Mouse (Mus musculus) granulocyte monocyte progenitor cell, adult 5-6 weeks (primary cell): ENCODE data around the gene Cnbd2. TPM values are rescaled to one million over a fixed set of nuclear protein-coding genes. Genes with fewer than 3 reads are reported as not detected.

Source experiments
- ATAC-seq: replicated peaks from 2 replicates; pipeline ENCODE4 v1.8.0; 2016; ENCODE audit warnings: mild to moderate bottlenecking, moderate TSS enrichment, inconsistent platforms; ENCODE audit not compliant: poor library complexity, severe bottlenecking
- total RNA-seq, 2 experiments: library from RNA; stranded (forward) in 1 of 2; stranded (reverse) in 1 of 2; fragments of 200-712, 200-1000 nt in 1 of 2; fragments of >200 nt in 1 of 2; fragmentation: Nextera tagmentation in 1 of 2; gene quantifications; 2 replicates each; pipeline ENCODE4 v1.2.3; 2014 to 2017

Cnbd2 gene
- total RNA-seq (2014; fragmentation: Nextera tagmentation) (3.4 and 4.0 TPM in 2 replicates), total RNA-seq (2017) (2.6 and 6.5 TPM in 2 replicates)

GRCm38 (mm10) chr2:156312297-156312897 lies at the start of gene Cnbd2, which contains the start of gene Scand1:
Gene Cnbd2 (plus strand): TSS chr2:156312299.
Gene Scand1 (minus strand): TSS chr2:156312704.
- ATAC-seq, result peak; percentile 81

GRCm38 (mm10) chr2:156263204-156263893 lies 48.8 kb upstream of the Cnbd2 start:
- no peak for ATAC-seq

GRCm38 (mm10) chr2:156267636-156268035 lies 44.5 kb upstream of the Cnbd2 start:
- ATAC-seq, result no peak

- no peak for ATAC-seq
Measured at GRCm38 (mm10) chr2:156272553-156272952, 39.5 kb upstream of the Cnbd2 start.

GRCm38 (mm10) chr2:156278226-156279017 lies 33.7 kb upstream of the Cnbd2 start:
- peak; percentile 94 for ATAC-seq

- ATAC-seq, result no peak
Measured at GRCm38 (mm10) chr2:156281227-156281626, 30.9 kb upstream of the Cnbd2 start.

- ATAC-seq, result no peak
Measured at GRCm38 (mm10) chr2:156285161-156285560, 26.9 kb upstream of the Cnbd2 start.

- no peak for ATAC-seq
Measured at GRCm38 (mm10) chr2:156286733-156287132, 25.4 kb upstream of the Cnbd2 start.

GRCm38 (mm10) chr2:156288222-156288621 lies 23.9 kb upstream of the Cnbd2 start:
- no peak for ATAC-seq

GRCm38 (mm10) chr2:156289552-156290160 lies 22.4 kb upstream of the Cnbd2 start:
- ATAC-seq, result no peak

- ATAC-seq, result no peak
Measured at GRCm38 (mm10) chr2:156291998-156292397, 20.1 kb upstream of the Cnbd2 start.

- peak; percentile 55 for ATAC-seq
Measured at GRCm38 (mm10) chr2:156295601-156296063, 16.5 kb upstream of the Cnbd2 start.

GRCm38 (mm10) chr2:156296190-156296589 lies 15.9 kb upstream of the Cnbd2 start:
- ATAC-seq, result no peak

GRCm38 (mm10) chr2:156297653-156298052 lies 14.4 kb upstream of the Cnbd2 start:
- no peak for ATAC-seq

- no peak for ATAC-seq
Measured at GRCm38 (mm10) chr2:156298458-156298857, 13.6 kb upstream of the Cnbd2 start.

- no peak for ATAC-seq
Measured at GRCm38 (mm10) chr2:156302063-156302462, 10.0 kb upstream of the Cnbd2 start.

- no peak for ATAC-seq
Measured at GRCm38 (mm10) chr2:156304351-156304750, 7.7 kb upstream of the Cnbd2 start.

- ATAC-seq, result peak; percentile 74
Measured at GRCm38 (mm10) chr2:156305818-156306217, 6.3 kb upstream of the Cnbd2 start.

GRCm38 (mm10) chr2:156307261-156307660 lies 4.8 kb upstream of the Cnbd2 start:
- no peak for ATAC-seq

- ATAC-seq, result no peak
Measured at GRCm38 (mm10) chr2:156309948-156310347, 2.2 kb upstream of the Cnbd2 start.

- no peak for ATAC-seq
Measured at GRCm38 (mm10) chr2:156310455-156310854, 1.6 kb upstream of the Cnbd2 start.
